Mouse (Mus musculus) kidney, adult 8-10 months (tissue): ENCODE results near the gene Lypd4.
"Not testable (repeated sequence)": the region's sequence is repeated elsewhere in the genome, so short reads cannot be mapped to it uniquely, and the experiment has no call there.

Experiments used
- DNase-seq, 2 experiments: peaks; one replicate each; pipeline ENCODE4 v3.0.0; 2022

Lypd4 gene

DNA sequence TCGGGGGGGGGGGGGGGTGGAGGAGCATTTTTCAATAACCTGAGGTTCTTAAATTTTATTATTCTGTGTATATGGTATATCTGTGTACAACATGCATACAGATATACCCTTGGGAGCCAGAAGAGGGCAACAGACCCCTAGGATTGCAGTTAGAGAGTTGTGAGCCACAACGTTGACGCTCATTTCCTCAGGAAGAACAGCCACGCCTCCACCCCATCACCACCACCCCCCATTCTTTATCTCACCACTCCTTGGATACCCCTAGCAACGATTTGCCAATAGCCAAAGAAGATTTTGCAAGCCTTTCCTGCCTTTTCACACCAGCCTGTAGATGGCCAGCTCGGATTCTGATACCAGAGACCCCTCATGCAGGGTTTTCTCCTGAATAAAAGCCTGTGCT, 24.0 kb downstream of the Lypd4 start:
- DNase-seq = no peak

DNA sequence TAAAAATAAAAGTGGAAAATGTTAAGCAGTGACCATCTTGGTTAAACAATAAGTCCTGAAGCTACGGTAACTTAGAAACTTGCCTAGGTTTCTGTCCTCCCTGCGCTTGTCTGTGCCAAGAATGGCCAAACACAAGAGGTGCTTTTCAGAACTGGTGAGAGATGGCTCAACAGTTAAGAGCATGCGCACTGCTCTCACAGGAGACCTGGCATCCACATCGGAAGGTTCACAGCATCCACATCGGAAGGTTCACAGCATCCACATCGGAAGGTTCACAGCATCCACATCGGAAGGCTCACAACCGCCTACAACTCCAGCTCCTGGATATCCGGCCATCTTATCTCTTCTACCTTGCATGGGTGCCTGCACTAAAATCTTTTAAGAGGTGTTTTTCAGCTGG, 24.6 kb downstream of the Lypd4 start:
- no peak for DNase-seq

DNA sequence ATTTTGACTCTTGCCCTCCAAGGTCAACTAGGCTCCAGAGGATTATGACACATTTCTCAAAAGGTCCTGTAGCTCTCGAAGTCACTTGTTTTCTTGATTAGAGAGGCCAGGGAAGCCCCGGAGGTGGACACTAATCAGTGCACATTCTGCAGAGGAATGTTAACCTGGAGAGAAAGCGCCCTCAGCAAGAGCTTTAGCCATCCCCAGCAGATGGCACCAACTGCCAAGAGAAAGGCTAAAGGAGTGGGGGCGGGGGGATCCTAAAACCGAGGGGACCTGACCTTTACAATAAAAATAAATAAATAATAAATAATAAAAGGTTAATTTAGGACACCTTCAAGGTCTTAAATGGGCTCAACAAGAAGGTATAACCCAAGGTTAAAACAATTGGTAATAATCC, 25.6 kb downstream of the Lypd4 start:
- no peak for DNase-seq

DNA sequence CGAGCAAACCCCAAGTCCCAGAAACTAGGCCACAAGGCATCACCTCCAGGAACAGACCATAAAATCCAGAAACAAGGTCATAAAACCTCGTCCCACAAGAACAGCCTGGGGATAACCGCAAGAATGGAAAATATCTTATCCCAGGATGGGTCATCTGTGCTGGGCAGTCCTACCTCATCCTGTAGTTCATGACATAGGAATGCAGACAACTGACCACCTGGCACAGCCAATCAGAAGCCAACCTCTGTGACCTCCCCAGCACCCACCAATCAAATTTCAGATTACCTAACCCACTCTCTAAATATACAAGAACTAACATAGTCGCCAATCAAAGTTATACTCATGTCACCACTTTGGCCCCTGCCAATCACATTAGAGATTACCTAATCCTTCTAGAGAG, 28.7 kb downstream of the Lypd4 start:
- DNase-seq = no peak

- no peak for DNase-seq
Measured at GRCm38 (mm10) chr7:24840331-24840730, 29.4 kb downstream of the Lypd4 start.

DNA sequence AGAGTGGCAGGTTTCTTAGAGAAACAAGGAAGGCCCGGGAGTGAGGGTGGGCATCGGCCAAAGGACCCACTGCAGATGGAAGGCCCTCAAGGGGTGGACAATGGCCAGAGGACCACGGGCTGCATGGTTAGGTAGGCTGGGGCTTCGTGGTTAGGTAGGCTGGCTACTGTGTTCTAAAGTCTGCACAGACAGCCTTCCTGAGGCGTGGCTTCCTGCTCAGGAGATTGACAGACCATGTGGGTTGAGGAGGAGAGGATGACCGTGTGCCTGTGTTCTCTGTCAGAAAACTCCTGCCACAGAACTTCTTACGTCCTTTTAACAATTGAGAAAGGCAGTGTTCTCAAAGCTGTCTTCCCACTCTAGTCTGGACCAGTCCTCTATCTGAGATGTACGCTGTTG, 30.3 kb downstream of the Lypd4 start:
- no peak for DNase-seq

- DNase-seq = not testable (repeated sequence)
Measured at GRCm38 (mm10) chr7:24838732-24839409, 30.9 kb downstream of the Lypd4 start.

DNA sequence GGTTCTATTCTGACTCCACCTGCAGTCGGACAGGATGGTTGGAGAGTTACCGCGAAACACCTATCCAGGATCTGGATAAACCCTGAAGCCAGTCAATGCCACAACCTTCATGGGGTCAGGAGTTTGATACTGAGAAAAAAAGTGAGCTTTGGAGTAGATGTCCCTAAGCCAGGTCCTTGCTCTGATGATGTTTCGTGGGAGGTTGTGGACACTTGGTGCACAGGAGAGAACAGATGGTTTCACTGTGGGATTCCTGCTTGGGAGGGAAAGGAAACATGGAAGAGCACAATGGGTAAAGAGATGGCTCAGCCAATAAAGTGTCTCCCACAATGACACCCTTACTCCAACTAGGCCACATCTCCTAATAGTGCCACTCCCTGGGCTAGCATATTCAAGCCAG, 42.6 kb downstream of the Lypd4 start:
- no peak for DNase-seq

DNA sequence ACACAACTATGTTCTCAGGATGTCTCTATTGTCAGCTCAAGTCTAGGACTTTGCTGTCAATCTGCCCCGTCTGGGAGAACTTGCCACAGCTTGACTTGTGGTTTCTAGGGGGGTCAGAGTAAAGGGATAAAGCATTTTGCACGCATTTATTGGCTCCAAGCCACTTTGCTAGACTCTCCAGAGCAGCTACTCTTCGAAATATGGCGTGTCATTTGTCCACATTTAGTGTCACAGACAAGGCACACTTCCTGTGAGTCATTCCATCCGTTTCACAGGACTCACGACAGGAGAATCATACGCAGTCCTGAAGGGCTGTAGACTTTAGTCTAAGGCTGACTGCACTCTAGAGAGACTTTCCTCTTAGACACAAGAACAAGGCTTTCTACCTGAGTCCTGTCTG, 45.3 kb downstream of the Lypd4 start:
- DNase-seq = no peak

- DNase-seq = peak; percentile 63 to 88
Measured at GRCm38 (mm10) chr7:24817502-24817901, 52.2 kb downstream of the Lypd4 start.
